Mouse (Mus musculus): ENCODE results near the gene Cd200.

DNA sequence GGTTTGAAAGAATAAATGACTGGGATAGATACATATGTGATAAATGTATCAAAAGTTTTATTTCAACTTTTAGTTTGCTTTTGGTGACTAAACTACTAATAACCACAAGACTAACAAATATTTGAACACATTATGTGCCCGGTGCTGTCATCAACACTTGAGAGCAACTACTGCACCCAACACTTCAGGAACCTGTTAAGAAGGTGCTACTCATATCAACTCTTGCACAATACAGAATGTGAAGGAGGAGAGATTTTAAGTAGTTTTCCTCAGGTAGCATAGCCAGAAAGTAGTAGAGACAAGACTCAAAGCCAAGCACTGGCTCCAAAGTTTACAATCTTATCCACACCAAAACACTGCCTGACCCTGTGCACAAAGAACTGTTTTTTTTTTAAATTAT is 6.8 kb downstream of the Cd200 start:
- no peak for TF ChIP-seq GATA1 (IDR thresholded peaks at IDR 0.05; ENCODE audit: borderline replicate concordance, low read length)
- no peak for TF ChIP-seq FLI1 (IDR thresholded peaks at IDR 0.05; ENCODE audit: low read length)
